Mouse (Mus musculus): ENCODE results near the gene Kirrel3. TPM values are rescaled to one million over a fixed set of nuclear protein-coding genes. Genes with fewer than 3 reads are reported as not detected.

Gene Kirrel3
- total and polyA plus RNA-seq, 3 experiments = 0.98 TPM; not detected in 2

- H3K9me3 ChIP-seq (replicated peaks) = no peaks in the 10 kb centered on the region
- H3K4me3 ChIP-seq (ENCODE audit: low read depth, low read length) = no peak overlapping the region
- no peaks in the 10 kb centered on the region for H3K4me1 ChIP-seq (ENCODE audit: insufficient read depth, low read depth, low read length)
- ATAC-seq (ENCODE audit: extremely low read depth, insufficient number of reproducible peaks, low FRiP score, poor library complexity, severe bottlenecking) (no peak), DNase-seq (ENCODE audit: low spot score) (no peak)
- no peaks in the 10 kb centered on the region for H3K36me3 ChIP-seq (replicated peaks)
- TF ChIP-seq CTCF (IDR thresholded peaks at IDR 0.05; ENCODE audit: low read depth, low read length) = no peak
- no peaks in the 10 kb centered on the region for H3K27me3 ChIP-seq (ENCODE audit: insufficient read depth, low read length)
These were observed 127.4 kb downstream of the Kirrel3 start for GRCm38 (mm10) chr9:34612886-34613769.

- H3K4me1 ChIP-seq (ENCODE audit: insufficient read depth, low read depth, low read length) = no peaks in the 10 kb centered on the region
- H3K36me3 ChIP-seq (replicated peaks) = no peaks in the 10 kb centered on the region
- no peaks in the 10 kb centered on the region for H3K27me3 ChIP-seq (ENCODE audit: insufficient read depth, low read length)
- H3K4me3 ChIP-seq (ENCODE audit: low read depth, low read length) = no peak overlapping the region
- H3K9me3 ChIP-seq (replicated peaks) = peaks cover 3% of the 10 kb centered on the region; the same call in 1 of the 2 replicates
- TF ChIP-seq GATA2 (IDR thresholded peaks at IDR 0.05; ENCODE audit: borderline replicate concordance, low read depth, low read length) (no peak), GATA1 (IDR thresholded peaks at IDR 0.05; ENCODE audit: borderline replicate concordance, low read length) (no peak), POLR2AphosphoS5 (IDR thresholded peaks at IDR 0.05; ENCODE audit: insufficient replicate concordance, low read depth, low read length) (no peak), TAL1 (conservative IDR thresholded peaks at IDR 0.05; ENCODE audit: low read depth, low read length) (no peak), CTCF (IDR thresholded peaks at IDR 0.05; ENCODE audit: low read depth, low read length) (no peak)
- DNase-seq (ENCODE audit: low spot score) = no peak
- ATAC-seq (ENCODE audit: extremely low read depth, insufficient number of reproducible peaks, low FRiP score, poor library complexity, severe bottlenecking) = no peak
These were observed 132.4 kb downstream of the Kirrel3 start for GRCm38 (mm10) chr9:34618099-34618498.

- no peak for ATAC-seq (ENCODE audit: extremely low read depth, insufficient number of reproducible peaks, low FRiP score, poor library complexity, severe bottlenecking)
- no peaks in the 10 kb centered on the region for H3K36me3 ChIP-seq (replicated peaks)
- H3K4me3 ChIP-seq (ENCODE audit: low read depth, low read length) = no peak overlapping the region
- peaks cover 3% of the 10 kb centered on the region; the same call in 1 of the 2 replicates for H3K9me3 ChIP-seq (replicated peaks)
- no peaks in the 10 kb centered on the region for H3K4me1 ChIP-seq (ENCODE audit: insufficient read depth, low read depth, low read length)
- H3K27me3 ChIP-seq (ENCODE audit: insufficient read depth, low read length) = no peaks in the 10 kb centered on the region
- TF ChIP-seq TAL1 (conservative IDR thresholded peaks at IDR 0.05; ENCODE audit: low read depth, low read length) (no peak), POLR2AphosphoS5 (IDR thresholded peaks at IDR 0.05; ENCODE audit: insufficient replicate concordance, low read depth, low read length) (no peak), GATA1 (IDR thresholded peaks at IDR 0.05; ENCODE audit: borderline replicate concordance, low read length) (no peak), CTCF (IDR thresholded peaks at IDR 0.05; ENCODE audit: low read depth, low read length) (no peak), GATA2 (IDR thresholded peaks at IDR 0.05; ENCODE audit: borderline replicate concordance, low read depth, low read length) (no peak)
- DNase-seq (ENCODE audit: low spot score) = no peak
These were observed 134.2 kb downstream of the Kirrel3 start for GRCm38 (mm10) chr9:34619913-34620312.

GRCm38 (mm10) chr9:34623526-34623925 lies 137.8 kb downstream of the Kirrel3 start:
- Histone ChIP-seq H3K4me1 (ENCODE audit: insufficient read depth, low read depth, low read length) (no peaks in the 10 kb centered on the region), H3K9me3 (replicated peaks) (peaks cover 3% of the 10 kb centered on the region; the same call in 1 of the 2 replicates), H3K36me3 (replicated peaks) (no peaks in the 10 kb centered on the region), H3K4me3 (ENCODE audit: low read depth, low read length) (no peak overlapping the region), H3K27me3 (ENCODE audit: insufficient read depth, low read length) (no peaks in the 10 kb centered on the region)
- ATAC-seq (ENCODE audit: extremely low read depth, insufficient number of reproducible peaks, low FRiP score, poor library complexity, severe bottlenecking) = no peak
- TF ChIP-seq GATA2 (IDR thresholded peaks at IDR 0.05; ENCODE audit: borderline replicate concordance, low read depth, low read length) (no peak), TAL1 (conservative IDR thresholded peaks at IDR 0.05; ENCODE audit: low read depth, low read length) (no peak), GATA1 (IDR thresholded peaks at IDR 0.05; ENCODE audit: borderline replicate concordance, low read length) (no peak), POLR2AphosphoS5 (IDR thresholded peaks at IDR 0.05; ENCODE audit: insufficient replicate concordance, low read depth, low read length) (no peak), CTCF (IDR thresholded peaks at IDR 0.05; ENCODE audit: low read depth, low read length) (no peak)
- DNase-seq (ENCODE audit: low spot score) = no peak

GRCm38 (mm10) chr9:34624021-34624420 lies 138.3 kb downstream of the Kirrel3 start:
- DNase-seq (ENCODE audit: low spot score) = no peak
- TF ChIP-seq GATA1 (IDR thresholded peaks at IDR 0.05; ENCODE audit: borderline replicate concordance, low read length) (no peak), CTCF (IDR thresholded peaks at IDR 0.05; ENCODE audit: low read depth, low read length) (no peak), TAL1 (conservative IDR thresholded peaks at IDR 0.05; ENCODE audit: low read depth, low read length) (no peak), POLR2AphosphoS5 (IDR thresholded peaks at IDR 0.05; ENCODE audit: insufficient replicate concordance, low read depth, low read length) (no peak), GATA2 (IDR thresholded peaks at IDR 0.05; ENCODE audit: borderline replicate concordance, low read depth, low read length) (no peak)
- no peak overlapping the region for H3K4me3 ChIP-seq (ENCODE audit: low read depth, low read length)
- no peaks in the 10 kb centered on the region for H3K36me3 ChIP-seq (replicated peaks)
- no peaks in the 10 kb centered on the region for H3K4me1 ChIP-seq (ENCODE audit: insufficient read depth, low read depth, low read length)
- no peaks in the 10 kb centered on the region for H3K27me3 ChIP-seq (ENCODE audit: insufficient read depth, low read length)
- H3K9me3 ChIP-seq (replicated peaks) = peaks cover 3% of the 10 kb centered on the region; the same call in 1 of the 2 replicates
- ATAC-seq (ENCODE audit: extremely low read depth, insufficient number of reproducible peaks, low FRiP score, poor library complexity, severe bottlenecking) = no peak

- TF ChIP-seq CTCF (IDR thresholded peaks at IDR 0.05; ENCODE audit: low read depth, low read length) (no peak), TAL1 (conservative IDR thresholded peaks at IDR 0.05; ENCODE audit: low read depth, low read length) (no peak), POLR2AphosphoS5 (IDR thresholded peaks at IDR 0.05; ENCODE audit: insufficient replicate concordance, low read depth, low read length) (no peak), GATA2 (IDR thresholded peaks at IDR 0.05; ENCODE audit: borderline replicate concordance, low read depth, low read length) (no peak)
- DNase-seq (ENCODE audit: low spot score) (no peak), ATAC-seq (ENCODE audit: extremely low read depth, insufficient number of reproducible peaks, low FRiP score, poor library complexity, severe bottlenecking) (no peak)
These were observed 143.1 kb downstream of the Kirrel3 start for GRCm38 (mm10) chr9:34628841-34629240.

More at GRCm38 (mm10) chr9:34628841-34629240, 143.1 kb downstream of the Kirrel3 start:
- Histone ChIP-seq H3K4me1 (ENCODE audit: insufficient read depth, low read depth, low read length) (no peaks in the 10 kb centered on the region), H3K4me3 (ENCODE audit: low read depth, low read length) (no peak overlapping the region), H3K27me3 (ENCODE audit: insufficient read depth, low read length) (no peaks in the 10 kb centered on the region), H3K36me3 (replicated peaks) (no peaks in the 10 kb centered on the region), H3K9me3 (replicated peaks) (no peaks in the 10 kb centered on the region)
